Mouse (Mus musculus): ENCODE measurements at regions not wholly inside any gene's neighbourhood (a gene's known extent, or its start where the extent isn't known, plus 50 kb on each side); places are given as distances from the start of the nearest gene placed in this dataset.

DNA sequence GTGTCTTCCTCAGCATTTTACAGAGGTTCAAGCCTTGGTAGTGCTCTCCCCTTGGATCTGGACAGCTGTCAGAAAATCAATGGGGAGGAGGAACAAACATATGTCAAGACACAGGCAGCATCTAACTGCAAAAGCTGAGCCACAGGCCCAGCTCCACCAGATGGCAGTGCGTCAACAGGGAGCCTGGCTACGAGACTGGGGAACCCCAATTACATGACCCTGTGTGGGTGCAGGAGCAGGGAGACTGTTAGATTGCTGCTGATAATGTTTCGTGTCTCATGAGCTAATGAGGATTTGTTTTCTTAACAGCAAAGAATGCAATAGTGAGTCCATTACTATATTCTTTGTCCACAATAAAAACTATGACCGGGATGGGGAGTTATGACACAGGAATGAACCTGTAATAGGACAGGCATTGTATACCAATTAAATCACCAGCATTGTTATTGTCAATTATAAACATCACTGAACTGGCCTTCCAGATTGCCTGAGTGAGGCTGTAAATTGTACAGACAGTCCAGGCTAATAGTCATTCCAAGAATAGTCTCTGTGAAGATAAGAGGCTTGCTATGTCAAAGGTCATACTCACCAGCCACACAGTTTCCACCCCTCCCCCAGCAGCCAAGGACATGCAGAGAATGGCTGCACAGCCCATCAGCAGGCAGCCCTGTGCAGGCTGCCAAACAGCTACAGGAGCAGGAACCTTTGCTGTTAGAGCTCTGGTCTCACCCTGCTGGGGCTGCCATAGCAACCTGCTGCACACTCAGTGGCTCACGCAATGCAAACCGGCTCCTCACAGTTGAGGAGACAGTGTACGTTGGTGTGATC lies 58.8 kb upstream of the Barx2 start:
- DNase-seq (ENCODE audit: low read depth), result no peak

DNA sequence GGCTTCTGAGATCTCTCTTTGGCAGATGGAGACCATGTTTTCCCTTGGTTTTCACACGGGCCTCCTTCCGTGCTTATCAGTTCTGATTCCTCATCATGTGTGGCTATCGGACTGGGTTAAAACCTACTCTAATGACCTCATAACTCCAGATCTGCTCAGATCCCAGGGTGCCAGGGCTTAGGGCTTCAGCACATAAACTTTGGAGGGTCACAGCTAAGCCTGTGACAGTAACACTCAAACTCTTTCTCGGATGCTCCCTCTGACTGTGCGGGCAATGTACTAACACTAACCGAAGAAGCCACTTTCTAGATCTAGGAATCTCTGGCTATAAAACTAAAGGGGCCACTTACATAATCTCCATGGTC lies 59.3 kb upstream of the Barx2 start:
- no peak for DNase-seq (ENCODE audit: low read depth)

DNA sequence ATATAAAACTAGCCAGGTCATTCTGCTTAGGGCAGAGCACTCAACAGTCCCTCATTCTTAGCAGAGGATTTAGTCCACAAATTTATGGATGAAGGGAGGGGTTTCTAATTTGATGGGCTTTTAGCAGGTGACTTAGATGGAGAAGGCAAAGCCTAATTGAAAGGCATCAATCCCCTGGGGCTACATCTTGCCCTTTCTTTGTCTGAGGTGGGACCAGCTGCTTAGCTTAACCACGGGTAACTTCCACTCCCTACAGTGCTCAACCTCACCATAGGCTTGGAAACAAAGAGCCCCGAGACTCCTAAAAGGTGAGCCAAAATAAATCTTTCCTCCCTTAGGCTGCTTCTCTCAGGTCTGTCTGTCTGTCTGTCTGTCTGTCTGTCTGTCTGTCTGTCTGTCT lies 62.9 kb upstream of the Barx2 start:
- no peak for DNase-seq (ENCODE audit: low read depth)

DNA sequence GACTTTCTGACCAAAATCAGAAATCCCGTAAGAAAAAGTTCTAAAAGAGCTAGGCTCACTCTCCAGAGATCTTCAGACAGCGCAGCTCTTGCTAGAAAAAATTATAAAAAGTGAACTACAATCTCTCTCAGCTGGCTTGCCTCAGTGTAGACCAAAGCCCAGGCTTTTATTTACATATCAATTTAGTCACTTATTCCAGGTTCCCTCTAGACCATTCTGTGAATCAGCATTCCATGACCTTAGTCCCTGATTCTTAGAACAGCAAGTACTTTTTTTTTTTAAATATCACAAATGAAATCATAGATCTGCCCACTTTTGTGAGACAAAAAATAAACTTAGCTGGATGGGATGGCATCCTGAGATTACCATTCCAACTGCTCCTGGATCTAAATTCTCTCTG lies 64.8 kb upstream of the Barx2 start:
- DNase-seq (ENCODE audit: low read depth), result no peak

DNA sequence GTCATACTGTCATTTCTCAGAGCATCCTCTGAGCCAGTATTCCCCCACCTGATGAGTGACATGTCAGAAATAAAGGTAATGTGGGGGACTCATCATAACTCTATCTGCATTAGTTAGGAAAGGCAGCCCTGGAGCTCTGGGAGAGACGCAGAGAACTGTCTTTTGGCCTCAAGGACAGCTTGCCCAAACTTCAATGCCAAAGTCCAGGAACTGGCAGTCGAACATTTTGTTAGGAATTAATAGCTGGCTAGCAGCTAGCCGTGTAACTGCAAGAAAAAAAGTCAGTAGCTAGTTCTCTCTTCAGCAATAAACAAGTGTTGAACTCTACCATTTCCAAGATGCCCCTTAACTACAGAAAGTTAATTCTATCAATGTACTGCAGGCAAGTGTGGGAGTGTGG lies 65.9 kb upstream of the Barx2 start:
- no peak for DNase-seq (ENCODE audit: low read depth)

DNA sequence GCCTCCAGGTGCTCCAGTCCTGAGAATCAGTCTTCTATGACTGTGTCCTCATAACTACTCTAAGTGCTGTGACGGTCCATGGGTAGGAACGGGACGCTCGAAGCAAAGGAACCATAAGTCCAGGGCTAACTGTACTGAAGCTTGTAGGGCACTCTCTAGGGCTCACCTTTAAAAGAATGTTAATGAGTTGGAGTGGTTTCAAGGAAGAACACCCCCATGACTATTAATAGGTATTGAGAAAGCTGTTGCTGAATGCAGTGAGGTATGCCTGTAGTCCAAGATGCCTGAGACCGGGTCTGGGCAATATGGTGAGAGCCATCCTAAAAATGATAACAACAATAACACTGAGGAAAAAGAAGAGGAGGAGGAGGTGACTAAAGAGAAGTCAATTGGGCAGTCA lies 67.2 kb upstream of the Barx2 start:
- no peak for DNase-seq (ENCODE audit: low read depth)

DNA sequence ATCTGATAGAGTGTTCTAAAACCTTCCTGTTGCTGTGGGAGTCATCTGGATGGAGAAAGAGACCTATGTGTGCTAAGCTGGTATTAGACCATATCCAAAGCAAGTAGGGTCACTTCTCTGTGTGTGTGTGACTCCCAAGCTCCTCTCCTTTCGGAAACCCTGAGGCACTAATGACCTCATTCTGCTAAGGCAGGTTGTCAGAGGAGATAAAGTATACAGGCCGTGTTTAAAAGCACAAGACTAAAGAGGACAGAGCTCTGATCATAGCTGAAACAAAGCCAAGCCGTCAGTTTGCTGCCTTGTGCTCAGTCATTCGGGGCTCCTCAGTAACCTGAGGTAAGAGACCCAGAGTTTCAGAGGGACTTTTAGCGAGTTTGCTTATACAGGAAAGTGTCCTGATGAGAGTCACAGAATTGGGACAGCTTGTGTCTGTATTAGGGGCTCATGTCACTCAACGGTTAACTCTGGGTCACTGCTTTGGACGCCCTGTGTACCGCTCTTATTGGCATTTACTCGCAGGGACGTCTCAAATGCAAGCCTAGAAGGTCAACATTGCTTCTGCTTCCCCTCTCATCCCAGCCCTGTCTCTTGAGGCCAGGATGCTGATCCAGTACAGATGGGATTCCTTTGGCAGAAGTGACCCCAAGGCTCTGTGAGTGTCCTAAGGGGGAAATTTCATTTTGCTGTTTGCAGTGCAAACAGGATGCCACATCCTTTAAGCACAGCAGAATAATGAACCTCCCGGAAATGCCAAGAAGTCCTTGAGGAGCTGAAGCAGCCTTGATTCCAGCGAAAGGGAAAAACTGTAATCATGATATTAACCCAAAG lies 70.7 kb upstream of the Barx2 start:
- no peak for DNase-seq (ENCODE audit: low read depth)

DNA sequence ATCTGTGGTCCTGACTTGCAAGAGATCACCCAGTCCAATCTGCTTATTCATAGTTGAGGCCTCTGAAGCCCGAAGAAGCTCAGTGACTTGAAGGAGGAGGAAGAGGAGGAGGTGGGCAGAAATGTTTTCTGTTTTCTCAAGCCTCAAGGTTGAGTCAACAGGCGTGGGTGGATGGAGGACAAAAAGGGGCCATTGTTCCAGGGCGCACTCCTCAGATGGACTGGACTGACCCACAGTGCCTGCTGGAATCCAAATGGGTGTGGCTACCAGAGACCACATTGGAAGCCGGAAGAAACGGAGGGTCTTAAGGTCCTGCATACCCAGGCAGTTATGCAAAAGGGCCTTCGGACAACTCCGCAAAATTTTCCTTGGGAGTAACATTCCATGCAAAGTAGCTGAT lies 75.6 kb upstream of the Barx2 start:
- no peak for DNase-seq (ENCODE audit: low read depth)

DNA sequence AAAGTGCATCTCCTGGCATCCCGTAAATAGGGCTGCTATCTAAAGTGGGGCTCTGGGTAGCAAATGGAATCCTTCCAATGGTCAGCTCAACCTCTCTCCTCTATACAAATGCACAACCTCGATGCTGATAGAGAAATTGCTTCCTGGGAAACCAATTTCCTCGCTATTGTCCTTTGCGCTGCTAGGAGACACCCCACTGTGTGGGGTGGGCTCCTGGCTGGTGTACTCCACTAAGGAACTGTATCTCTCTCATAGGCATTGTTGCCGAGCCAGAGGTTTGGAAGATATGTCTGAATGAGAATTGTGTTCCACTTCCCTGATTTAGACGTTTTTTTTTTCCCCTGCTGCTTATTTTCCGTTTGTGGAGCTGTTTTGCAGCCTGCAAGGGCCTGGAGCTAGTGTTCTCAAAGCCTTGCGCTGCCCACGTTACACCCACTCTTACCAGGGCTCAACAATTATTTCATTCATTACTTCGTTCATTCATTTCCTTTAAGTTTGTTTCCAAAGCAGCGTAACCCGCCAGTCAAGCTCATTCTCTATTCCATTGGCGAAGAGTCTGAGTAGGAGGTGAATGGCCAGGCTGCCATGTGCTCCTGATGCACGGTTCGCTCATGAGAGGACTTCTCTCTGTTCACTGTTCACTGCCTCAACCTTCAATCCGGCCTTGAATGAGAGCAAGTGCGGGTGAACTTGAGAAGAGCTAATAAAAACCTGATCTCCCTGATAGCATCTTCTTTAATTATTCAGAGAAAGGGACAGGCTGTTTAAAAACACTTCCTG lies 76.5 kb upstream of the Barx2 start:
- no peak for DNase-seq (ENCODE audit: low read depth)

DNA sequence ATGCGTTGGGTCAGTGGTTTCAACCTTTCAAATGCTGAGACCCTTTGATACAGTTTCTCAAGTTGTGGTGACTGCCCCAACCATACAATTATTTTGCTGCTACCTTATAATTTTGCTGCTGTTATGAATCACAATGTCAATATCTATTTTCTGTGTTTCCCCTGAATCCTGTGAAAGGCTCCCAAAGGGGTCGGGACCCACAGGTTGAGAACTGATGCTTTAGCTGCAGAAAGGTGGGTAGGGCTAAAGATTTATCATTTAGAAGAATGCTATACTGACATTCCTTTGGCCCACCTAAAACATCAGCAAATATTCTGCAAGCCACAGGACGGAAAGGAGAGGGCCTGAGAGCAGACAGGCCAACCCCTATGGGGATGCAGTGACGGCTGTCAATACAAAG lies 77.2 kb upstream of the Barx2 start:
- no peak for DNase-seq (ENCODE audit: low read depth)

DNA sequence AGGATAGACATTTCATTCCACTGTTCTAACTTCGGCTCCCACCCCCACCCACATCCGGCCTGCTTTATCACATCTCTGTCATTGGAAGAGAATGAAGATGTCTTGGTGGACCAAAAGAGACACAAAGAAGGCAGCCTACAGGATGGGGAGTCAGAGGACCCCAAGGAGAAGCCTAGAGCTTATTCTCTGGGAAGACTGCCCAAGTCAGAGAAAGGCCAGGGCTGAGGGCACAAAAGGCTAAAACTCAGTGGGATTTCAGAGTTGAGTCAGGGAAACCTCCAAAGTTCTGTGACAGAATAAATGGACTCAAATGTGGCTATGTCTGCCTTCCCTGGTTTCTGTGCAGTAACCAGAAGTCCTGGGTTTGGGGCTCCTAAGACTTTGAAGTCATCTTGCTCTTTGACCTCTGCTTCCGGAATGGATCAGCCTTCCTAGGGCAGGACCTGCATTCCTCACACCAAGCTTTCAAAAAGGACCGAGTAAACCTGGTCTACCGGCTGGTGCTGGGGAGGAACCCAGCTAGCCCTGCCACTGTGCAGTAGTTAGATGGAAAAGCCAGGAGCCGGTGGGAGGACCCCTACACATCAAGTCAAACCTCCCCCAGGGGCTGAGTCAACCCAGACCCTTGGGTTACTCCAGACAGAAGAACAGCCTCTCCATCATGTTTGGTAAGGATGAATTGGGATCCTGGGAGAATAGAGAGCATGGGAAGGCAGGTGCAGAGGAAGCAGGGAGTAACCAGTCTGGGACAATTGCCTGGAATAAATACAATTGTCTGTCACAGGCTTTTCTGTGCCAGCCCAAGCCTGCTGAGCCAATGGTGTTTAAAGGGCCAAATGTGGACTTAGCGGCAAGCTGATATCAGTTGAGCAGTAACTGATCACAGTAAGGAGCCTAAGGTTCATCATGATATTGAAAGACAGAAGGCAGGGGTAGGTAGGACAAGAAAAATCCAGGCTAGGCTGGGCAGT lies 80.7 kb upstream of the Barx2 start:
- DNase-seq (ENCODE audit: low read depth), result no peak

DNA sequence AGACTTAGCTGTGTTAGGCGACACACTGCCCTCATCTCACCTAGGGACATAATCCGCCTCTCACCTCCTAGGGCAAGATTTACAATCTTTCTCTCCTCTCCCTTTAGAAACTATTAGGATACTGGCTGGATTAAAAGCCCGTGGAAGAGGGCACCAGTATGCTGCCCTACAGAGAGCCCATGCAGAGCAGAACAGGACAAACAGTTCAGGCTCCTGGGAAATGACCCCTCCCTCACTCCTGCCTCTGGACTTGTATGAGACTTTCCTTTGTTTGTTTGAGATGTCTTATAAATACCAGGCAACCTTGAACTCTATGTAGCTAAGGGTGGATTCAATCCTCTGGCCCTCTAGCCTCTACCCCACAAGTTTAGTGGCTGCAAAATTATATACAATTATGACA lies 81.8 kb upstream of the Barx2 start:
- no peak for DNase-seq (ENCODE audit: low read depth)

DNA sequence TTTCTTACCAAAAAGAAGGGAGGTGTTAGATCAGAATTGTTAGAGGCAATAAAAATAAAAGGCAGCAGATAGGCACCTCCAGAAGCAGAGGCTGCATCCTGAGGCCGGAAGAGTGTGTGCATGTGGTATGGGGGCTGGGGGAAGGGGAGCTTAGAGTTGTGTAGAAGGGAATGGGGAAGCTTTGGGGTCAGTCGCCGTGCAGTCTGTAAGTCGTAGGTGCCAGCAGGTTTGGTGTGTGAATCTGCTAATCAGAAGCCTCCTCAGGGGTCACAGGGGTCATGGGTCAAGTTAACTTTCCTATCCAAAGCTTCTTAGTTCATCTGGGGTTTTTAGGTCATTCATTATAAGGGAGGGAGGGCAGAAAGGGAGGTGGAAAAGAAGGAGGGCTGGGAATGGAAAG lies 82.4 kb upstream of the Barx2 start:
- no peak for DNase-seq (ENCODE audit: low read depth)

DNA sequence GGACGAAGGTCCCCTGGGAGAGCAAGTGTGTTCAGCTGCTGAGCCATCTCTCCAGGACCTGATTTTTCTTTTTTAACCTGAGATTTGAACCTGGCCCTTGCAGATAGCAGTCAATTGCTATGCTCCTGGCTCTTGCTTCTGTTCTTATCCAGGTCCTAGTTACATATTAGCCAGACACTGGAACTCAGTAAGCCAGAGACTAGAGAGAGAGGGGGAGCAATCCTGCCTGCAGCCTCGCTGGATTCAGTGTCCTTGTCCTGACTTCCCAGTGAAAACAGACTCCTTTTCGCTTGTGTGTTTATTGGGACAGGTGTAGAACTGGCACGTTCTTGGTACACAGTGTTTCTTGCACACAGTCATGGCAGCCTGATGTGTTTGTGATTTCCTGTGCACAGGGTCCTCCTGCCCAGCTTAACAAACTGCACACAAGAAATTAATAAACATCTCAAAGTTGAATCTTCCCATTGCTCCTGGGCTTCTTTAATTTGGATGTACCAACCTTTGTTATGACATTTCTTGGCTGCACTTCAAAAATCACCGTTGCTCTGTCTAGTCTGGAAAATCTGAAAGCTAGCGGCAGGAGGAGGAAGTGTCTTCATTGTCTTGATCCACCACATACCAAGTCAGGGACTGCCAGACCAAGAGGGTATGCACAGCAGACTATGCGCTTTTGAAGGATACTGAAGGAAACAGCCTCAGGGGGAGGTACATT lies 83.4 kb upstream of the Barx2 start:
- DNase-seq (ENCODE audit: low read depth), result no peak

DNA sequence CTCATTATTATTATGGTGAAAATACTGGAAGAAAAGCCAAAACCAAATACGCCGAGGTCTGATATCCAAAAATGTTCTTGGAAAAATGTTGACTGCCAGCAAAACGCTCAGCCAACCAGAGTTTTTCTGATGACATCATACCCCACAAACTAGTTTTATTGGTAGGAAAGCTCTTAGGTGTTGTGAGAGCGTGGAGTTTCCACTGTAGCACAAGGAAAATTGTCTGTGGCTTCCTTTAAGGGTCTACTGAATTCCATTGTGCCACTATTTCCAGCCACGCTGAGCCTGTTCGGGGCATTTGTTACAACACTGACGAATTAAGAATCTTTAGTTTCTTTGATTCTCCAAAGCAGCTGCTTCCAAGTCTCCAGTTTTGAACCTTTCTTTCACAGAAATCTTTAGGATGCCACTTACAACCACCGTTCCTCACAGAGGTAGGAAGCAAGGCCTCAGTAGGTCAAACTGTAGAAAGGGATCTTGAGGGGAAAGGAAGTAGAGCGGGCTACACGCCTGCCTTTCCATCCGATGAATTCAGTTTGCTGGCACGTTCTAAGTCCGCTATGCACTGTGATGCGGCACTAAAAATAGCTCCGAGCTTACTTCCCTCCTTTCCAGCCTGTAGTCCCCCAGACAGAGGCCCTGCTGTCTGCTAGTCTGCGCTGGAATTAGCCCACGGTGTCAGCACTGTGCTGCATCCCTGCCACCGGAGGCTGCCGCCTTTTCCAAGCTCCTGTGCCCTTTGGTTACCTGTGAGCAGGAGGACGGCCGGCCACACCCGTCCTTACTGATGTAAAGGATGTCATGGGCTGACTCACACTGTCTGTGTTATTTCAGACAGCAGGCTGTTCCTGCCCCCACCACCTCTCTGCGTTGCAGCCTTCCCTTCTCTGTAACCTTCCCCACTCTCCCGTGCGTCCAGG lies 84.2 kb upstream of the Barx2 start:
- DNase-seq (ENCODE audit: low read depth), result peak; percentile 47

DNA sequence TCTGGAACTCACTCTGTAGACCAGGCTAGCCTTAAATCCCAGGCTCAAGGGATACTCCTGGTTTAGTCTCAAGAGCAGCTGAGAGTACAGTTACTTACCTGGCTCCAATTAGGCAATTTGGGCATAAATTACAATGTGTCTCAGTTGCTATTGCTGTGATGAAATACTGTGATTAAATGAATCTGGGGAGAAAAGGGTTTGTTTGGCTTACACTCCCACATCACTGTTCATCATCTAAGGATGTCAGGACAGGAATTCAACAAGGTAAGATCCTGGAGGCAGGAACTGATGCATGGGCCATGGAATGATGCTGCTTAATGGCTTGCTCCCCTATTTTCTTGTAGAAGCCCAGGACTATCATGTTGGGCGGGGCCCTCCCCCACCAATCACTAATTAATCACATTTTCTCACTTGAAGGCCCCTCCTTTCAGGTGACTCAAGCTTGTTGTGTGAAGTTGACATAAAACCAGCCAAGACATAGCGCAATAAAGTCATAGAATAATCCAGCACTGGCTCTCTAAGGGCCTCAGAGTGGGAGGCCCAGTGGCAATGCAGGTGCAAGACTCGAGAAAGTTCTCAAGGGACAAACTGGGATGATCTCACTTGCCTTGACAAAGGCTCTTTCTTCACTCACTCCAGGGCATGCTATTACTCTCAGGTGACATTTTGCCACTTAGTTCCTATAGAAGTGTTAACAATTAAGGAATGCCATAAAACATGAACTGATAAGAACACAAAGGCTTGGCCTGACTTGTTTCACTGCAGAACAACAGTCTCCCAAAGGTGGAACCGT lies 85.4 kb upstream of the Barx2 start:
- no peak for DNase-seq (ENCODE audit: low read depth)

DNA sequence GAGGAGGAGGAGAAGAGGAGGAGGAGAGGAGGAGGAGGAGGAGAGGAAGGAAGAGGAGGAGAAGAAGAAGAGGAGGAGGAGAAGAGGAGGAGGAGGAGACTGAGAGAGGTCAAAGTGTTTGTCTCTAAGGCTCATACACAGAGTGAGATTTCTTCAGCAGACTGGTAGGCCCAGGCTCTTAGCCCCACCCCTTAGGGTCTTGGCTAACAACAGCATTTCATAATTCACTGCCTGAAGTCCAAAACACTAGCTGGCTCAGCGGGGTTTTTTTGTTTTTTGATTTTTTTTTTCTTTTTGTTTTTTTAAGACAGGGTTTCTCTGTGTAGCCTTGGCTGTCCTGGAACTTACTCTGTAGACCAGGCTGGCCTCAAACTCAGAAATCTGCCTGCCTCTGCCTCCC lies 86.5 kb upstream of the Barx2 start:
- DNase-seq (ENCODE audit: low read depth), result no peak

DNA sequence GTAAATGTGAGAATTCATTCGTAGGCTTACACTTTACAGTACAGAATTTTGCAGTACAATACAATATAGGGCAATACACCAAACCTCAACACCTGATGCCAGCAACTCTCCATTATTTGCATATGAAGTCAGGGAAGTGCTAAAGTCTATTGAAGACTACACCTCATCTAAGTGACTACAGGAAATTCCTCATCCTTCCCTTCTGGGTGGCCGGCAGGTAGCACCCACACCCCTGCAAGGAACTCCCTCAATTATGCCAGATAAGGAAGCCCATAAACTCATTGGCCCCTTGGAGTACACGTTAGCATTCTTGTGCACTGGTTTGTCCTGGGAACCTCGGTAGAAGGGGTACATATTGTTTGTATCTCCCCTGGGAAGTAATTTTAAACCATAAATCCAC lies 89.7 kb upstream of the Barx2 start:
- no peak for DNase-seq (ENCODE audit: low read depth)

DNA sequence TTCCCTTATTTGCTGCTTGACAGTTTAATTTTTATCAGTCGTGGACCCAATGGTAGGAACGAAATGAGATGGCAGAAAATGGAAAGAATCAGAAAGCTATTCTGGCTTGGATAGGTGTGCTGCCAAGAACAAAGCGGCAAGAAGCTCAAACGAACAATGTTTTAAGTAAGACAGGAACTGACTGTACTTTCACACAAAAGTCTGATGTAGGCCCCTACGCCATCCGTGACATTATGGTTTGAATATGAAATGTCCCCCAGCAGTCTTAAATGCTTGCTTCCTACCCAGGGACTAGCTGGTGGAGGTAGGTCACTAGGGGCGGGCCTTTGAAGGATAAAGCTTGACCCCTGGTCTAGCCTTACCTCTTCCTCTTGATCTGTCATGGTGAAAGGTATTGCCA lies 90.5 kb upstream of the Barx2 start:
- no peak for DNase-seq (ENCODE audit: low read depth)
